Mouse (Mus musculus): Measurements from ENCODE around the gene Tfap4.

- TF ChIP-seq CTCF (IDR thresholded peaks at IDR 0.05; ENCODE audit: low read depth, low read length): no peak
- no peak for TF ChIP-seq POLR2A (IDR thresholded peaks at IDR 0.05; ENCODE audit: borderline replicate concordance, low read depth, low read length)
These were observed 57.1 kb downstream of the Tfap4 start for GRCm38 (mm10) chr16:4502568-4502967.
